Mouse (Mus musculus) megakaryocyte, embryonic 14.5 days (primary cell): Measurements from ENCODE around the gene Gm17581.

Experiments
- FLI1 ChIP-seq: IDR thresholded peaks from 2 replicates; pipeline ENCODE4 v1.6.1; 2012; ENCODE audit warnings: low read length, inconsistent platforms, mixed read lengths
- GATA1 ChIP-seq: IDR thresholded peaks from 3 replicates; pipeline ENCODE4 v1.6.1; 2012; ENCODE audit warnings: mixed read lengths, low read length, inconsistent platforms, borderline replicate concordance

GRCm38 (mm10) chr2:155737803-155738202 lies 2.1 kb upstream of the Gm17581 start:
- TF ChIP-seq GATA1 (no peak), FLI1 (no peak)
